Mouse (Mus musculus): ENCODE data around the gene Mgat4a.

GRCm38 (mm10) chr1:37488531-37488930 is 52.3 kb downstream of the Mgat4a start:
- TF ChIP-seq GATA1 (IDR thresholded peaks at IDR 0.05; ENCODE audit: borderline replicate concordance, low read length) (no peak), CTCF (IDR thresholded peaks at IDR 0.05; ENCODE audit: low read depth, low read length) (no peak)

Measured in G1E (cell line).